ENCODE assay signal across 23 mouse cellular contexts in genomic region chr2:38093968-38094367, GRCm38 (mm10).
A peak's percentile ranks its signal among the peaks of the same experiment; 100 is the strongest.
DNase-seq lines count a peak whose midpoint lies in the region; ATAC-seq and TF ChIP-seq lines count a peak whose summit lies in the region.
"Had no signal": no experiment of that assay in that cellular context is flagged by ENCODE, and none has a peak within 500 bp of the region (broad histone marks: within the 10 kb centered on the region; RNA-seq: fewer than 3 reads in every experiment).

No protein-coding gene starts in this region.

- TF ChIP-seq CTCF in MEL (IDR thresholded peaks at IDR 0.05 in 2 of 3, conservative IDR thresholded peaks at IDR 0.05 in 1 of 3; ENCODE audit: control insufficient read depth in 1 of 3, insufficient read depth in 1 of 3, low read depth in 2 of 3, low read length in 3 of 3, poor library complexity in 1 of 3, severe bottlenecking in 1 of 3) = no peak

- no peaks in the 10 kb centered on the region for H3K27me3 ChIP-seq in MEL (ENCODE audit: control insufficient read depth in 1 of 2, insufficient read depth in 2 of 2, low read length in 2 of 2)
- H3K27me3 ChIP-seq in liver, embryonic 16.5 days (ENCODE audit: control insufficient read depth, insufficient read depth, low read depth, low read length) = no peaks in the 10 kb centered on the region
- H3K27me3 ChIP-seq: heart, embryonic 15.5 days; hindbrain, embryonic 13.5 days; limb, embryonic 13.5 days; megakaryocyte, embryonic 14.5 days had no signal

- no peak for TF ChIP-seq POLR2A in MEL (IDR thresholded peaks at IDR 0.05; ENCODE audit: control insufficient read depth in 1 of 2, insufficient read depth in 1 of 2, low read depth in 1 of 2, low read length in 2 of 2, poor library complexity in 1 of 2)

- H3K9ac ChIP-seq in MEL (ENCODE audit: control insufficient read depth, low read depth, low read length, poor library complexity, severe bottlenecking) = no peak overlapping the region
- no peak overlapping the region for H3K9ac ChIP-seq in liver, embryonic 16.5 days (ENCODE audit: low read depth, low read length)
- H3K9ac ChIP-seq: heart, embryonic 15.5 days; hindbrain, embryonic 13.5 days; limb, embryonic 13.5 days; lung, embryonic 14.5 days had no signal

- peak; percentile 95 for ATAC-seq in liver, embryonic 16.5 days (ENCODE audit: low read depth)
- ATAC-seq in cerebellum, adult (ENCODE audit: insufficient number of reproducible peaks, low FRiP score, low TSS enrichment) = no peak
- ATAC-seq: forebrain, embryonic 16.5 days; inflammation-experienced regulatory T-cells, adult 6 months; midbrain, embryonic 16.5 days had no signal

- H3K9me3 ChIP-seq in MEL (replicated peaks; ENCODE audit: insufficient read depth, low read length) = no peaks in the 10 kb centered on the region
- H3K9me3 ChIP-seq in liver, embryonic 16.5 days (replicated peaks; ENCODE audit: control insufficient read depth, low read length) = no peaks in the 10 kb centered on the region
- H3K9me3 ChIP-seq: heart, embryonic 15.5 days; hindbrain, embryonic 13.5 days; limb, embryonic 13.5 days; megakaryocyte, embryonic 14.5 days had no signal

- TF ChIP-seq RAD21 in MEL (IDR thresholded peaks at IDR 0.05; ENCODE audit: low read depth, low read length) = no peak

- peaks cover 0 to 17% of the 10 kb centered on the region in 2 experiments; a peak in 2 of 4 replicates for H3K36me3 ChIP-seq in MEL (ENCODE audit: control insufficient read depth in 1 of 2, insufficient read depth in 2 of 2, low read length in 2 of 2)
- H3K36me3 ChIP-seq in liver, embryonic 16.5 days (ENCODE audit: control insufficient read depth, insufficient read depth) = no peaks in the 10 kb centered on the region
- H3K36me3 ChIP-seq: heart, embryonic 15.5 days; hindbrain, embryonic 13.5 days; limb, embryonic 13.5 days had no signal

- no peak overlapping the region for H3K4me3 ChIP-seq in MEL (ENCODE audit: control insufficient read depth in 1 of 2, insufficient read depth in 1 of 2, low read depth in 2 of 2, low read length in 2 of 2)
- no peak overlapping the region for H3K4me3 ChIP-seq in liver, embryonic 16.5 days (ENCODE audit: low read depth, low read length)
- H3K4me3 ChIP-seq: heart, embryonic 15.5 days; hindbrain, embryonic 13.5 days; limb, embryonic 13.5 days; megakaryocyte, embryonic 14.5 days; myocyte had no signal

- H3K27ac ChIP-seq in MEL (ENCODE audit: control insufficient read depth, low read depth, low read length) = no peak overlapping the region
- peak overlapping the region; percentile 40; the same call in 1 of the 2 replicates for H3K27ac ChIP-seq in liver, embryonic 16.5 days (ENCODE audit: low read length)
- H3K27ac ChIP-seq: heart, embryonic 15.5 days; hindbrain, embryonic 13.5 days; limb, embryonic 13.5 days had no signal

- no peaks in the 10 kb centered on the region for H3K79me2 ChIP-seq in MEL (ENCODE audit: control insufficient read depth, insufficient read depth, low read length, poor library complexity)

- peaks cover 7 to 9% of the 10 kb centered on the region in 2 experiments for H3K4me1 ChIP-seq in MEL (ENCODE audit: control insufficient read depth in 1 of 2, insufficient read depth in 2 of 2, low read length in 2 of 2)
- peaks cover 22% of the 10 kb centered on the region for H3K4me1 ChIP-seq in liver, embryonic 16.5 days (ENCODE audit: control insufficient read depth, low read depth, low read length)
- H3K4me1 ChIP-seq: megakaryocyte, embryonic 14.5 days had no signal

- peak overlapping the region; percentile 28; the same call in 1 of the 2 replicates for H3K4me2 ChIP-seq in liver, embryonic 16.5 days (ENCODE audit: low read depth, low read length)
- H3K4me2 ChIP-seq: heart, embryonic 15.5 days; hindbrain, embryonic 13.5 days; limb, embryonic 13.5 days; lung, embryonic 14.5 days had no signal

- TF ChIP-seq EP300 in MEL (IDR thresholded peaks at IDR 0.05; ENCODE audit: low read depth in 1 of 2, low read length in 2 of 2) = peak in 1 of 2 experiments; percentile 25; a peak in 2 of 4 replicates

- DNase-seq in MEL (ENCODE audit: low read depth, low spot score) (peak; percentile 30), liver (peak; percentile 31)
- peak; percentile 39 for DNase-seq in c-Kit-negative CD71-positive TER-119-positive erythroid progenitor cells, embryonic 14.5 days (ENCODE audit: low read depth, low spot score)
- DNase-seq in ovary, postnatal 36 days (ENCODE audit: low spot score) = no peak
- DNase-seq in ovary, adult 18-20 months (ENCODE audit: low spot score) = no peak
- no peak for DNase-seq in gastrocnemius, postnatal 4 days (ENCODE audit: low spot score in 2 of 2)
- DNase-seq: adrenal gland, postnatal 36 days; heart, postnatal 36 days; kidney, adult 18-20 months; kidney, postnatal 4 days; lung, embryonic 14.5 days; right cerebral cortex, postnatal 25 days; thymus, postnatal 14 days had no signal

TF ChIP-seq in MEL, 35 proteins besides CTCF, POLR2A, EP300 and RAD21:
- peak; percentile 83 for TF ChIP-seq TAL1 (IDR thresholded peaks at IDR 0.05; ENCODE audit: low read length)
- no peak for TF ChIP-seq MEF2A (IDR thresholded peaks at IDR 0.05; ENCODE audit: extremely low read depth, insufficient replicate concordance, low read depth, low read length, poor library complexity, severe bottlenecking)
- 0 out of 2 replicates have a peak, but pooled peaks have one; percentile 12 for TF ChIP-seq SIN3A (IDR thresholded peaks at IDR 0.05; ENCODE audit: low read length)
- TF ChIP-seq GATA1 (IDR thresholded peaks at IDR 0.05; ENCODE audit: low read depth, low read length) = peak; percentile 19; the same call in 1 of the 2 replicates
- peak; percentile 47; the same call in 1 of the 2 replicates for TF ChIP-seq TCF12 (IDR thresholded peaks at IDR 0.05; ENCODE audit: low read depth, low read length)

Comparison
In these comparisons a context has a peak if more than half of its experiments do, and no peak if none do; other contexts are left out.
1. DNase-seq: peak in MEL (single experiment), c-Kit-negative CD71-positive TER-119-positive erythroid progenitor cells, embryonic 14.5 days (single experiment) and liver (single experiment); none in ovary, postnatal 36 days (single experiment), ovary, adult 18-20 months (single experiment) and gastrocnemius, postnatal 4 days (0 of 2).